Mouse (Mus musculus): ENCODE measurements at regions not wholly inside any gene's neighbourhood (a gene's known extent, or its start where the extent isn't known, plus 50 kb on each side); places are given as distances from the start of the nearest gene placed in this dataset.

DNA sequence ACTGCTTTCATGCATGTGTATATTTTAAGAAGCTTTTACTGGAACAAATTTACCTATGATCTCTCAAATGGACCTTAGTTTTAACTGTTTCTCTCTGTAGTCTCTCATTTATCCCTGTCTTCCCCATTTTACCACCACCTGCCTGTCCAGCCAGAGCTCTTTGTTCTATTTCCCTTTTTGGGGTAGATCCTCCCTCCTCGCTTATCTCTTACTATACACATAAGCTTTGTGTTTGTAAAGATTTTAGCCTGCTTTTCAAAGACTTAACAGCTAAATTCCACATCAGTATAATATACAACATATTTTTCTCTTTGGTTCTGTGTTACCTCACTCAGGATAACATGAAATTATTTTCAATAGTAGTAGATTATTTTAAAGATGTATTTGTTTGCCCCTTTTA is 961.9 kb downstream of the Slitrk1 start:
- DNase-seq: no peak

DNA sequence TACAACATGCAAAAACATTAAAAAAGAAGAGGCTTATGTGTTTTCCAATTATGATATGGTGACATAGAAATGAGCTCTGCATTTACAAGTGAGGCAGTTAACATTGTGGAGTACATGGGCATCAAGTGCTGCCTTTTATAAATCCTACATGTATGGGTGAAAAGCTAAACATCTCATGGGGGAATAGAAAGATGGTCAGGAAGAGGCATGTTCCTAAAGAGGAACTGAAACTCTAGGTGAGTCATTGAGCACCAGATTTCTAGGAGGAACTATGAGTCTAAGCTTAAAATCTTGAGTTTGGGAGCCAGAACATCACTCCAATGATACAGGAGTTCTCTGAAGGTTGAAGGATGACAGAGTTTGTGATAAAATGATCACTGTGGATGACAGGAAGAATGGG is 1010.2 kb downstream of the Slitrk1 start:
- DNase-seq: no peak

DNA sequence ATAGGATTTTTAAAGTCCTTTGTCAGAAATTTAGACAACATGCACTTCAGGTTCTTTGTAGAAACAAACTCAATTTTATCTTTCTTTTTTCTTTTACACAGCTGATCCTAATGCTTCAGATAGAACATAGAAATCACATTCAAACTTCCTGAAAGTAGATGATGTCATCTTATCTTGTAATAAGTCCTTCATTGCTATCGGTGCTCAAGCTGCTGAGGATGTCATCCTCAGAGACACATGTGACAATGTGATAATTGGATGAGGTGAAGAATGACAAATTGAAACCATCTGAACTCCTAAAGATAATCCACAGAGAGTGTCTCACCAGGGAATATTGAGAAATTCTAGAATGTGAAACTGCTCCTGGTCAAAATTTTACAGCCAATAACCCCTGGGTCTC is 1012.1 kb downstream of the Slitrk1 start:
- no peak for DNase-seq

DNA sequence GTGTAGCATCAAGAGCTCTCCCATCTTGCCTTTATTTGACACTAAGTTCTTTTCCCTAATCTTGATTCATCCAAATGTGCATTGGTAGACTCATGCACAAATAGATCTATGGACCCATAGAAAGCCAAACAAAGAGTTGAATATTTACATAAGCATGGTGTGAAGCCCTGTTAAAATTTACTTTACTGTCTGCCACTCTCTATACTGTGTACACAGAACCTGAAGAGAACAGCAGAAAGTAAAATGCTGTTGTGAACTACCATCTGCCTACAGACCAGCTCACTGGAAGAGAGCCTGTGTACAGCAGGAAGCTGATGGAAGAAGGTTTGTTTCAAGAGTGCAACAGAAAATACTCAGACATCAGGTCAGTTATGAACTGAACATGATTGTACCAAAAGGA is 1053.1 kb downstream of the Slitrk1 start:
- no peak for DNase-seq

DNA sequence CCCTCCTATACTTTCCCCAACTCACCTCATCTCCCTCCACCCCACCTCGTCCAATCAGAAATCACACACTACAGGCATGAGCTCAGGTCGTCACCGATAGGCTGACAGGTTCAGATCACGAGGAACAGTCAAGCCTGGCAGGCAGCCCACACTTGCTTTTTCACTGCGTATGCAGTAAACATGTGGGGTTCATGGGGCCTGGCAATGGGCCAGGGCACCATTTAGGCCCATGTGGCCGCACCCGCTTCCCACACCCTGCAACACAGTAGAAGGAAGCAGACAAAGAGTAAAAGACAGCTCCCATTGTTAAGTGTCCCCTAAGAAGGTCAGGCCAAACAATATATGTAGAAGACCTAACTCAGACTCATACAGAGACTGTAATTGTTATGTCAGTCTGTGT is 1064.3 kb downstream of the Slitrk1 start:
- DNase-seq: no peak

GRCm38 (mm10) chr14:107845289-107846215 is 1068.4 kb downstream of the Slitrk1 start:
- DNase-seq: no peak

GRCm38 (mm10) chr14:107844533-107844932 is 1069.4 kb downstream of the Slitrk1 start:
- no peak for DNase-seq

DNA sequence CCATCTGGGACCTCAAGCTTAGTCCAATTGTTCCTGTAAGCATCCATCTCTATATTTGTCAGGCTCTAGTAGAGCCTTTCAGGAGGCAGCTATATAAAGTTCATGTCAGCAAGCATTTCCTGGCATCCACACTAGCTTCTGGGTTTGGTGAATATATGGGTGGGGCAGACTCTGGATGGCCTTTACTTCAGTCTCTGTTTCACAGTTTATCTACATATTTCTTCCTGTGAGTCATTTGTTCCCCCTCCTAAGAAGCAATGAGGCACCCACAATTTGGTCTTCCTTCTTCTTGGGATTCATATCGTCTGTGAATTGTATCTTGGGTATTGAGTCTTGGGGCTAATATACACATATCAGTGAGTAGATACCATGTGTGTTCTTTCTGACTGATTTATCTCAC is 1081.0 kb downstream of the Slitrk1 start:
- DNase-seq: no peak

DNA sequence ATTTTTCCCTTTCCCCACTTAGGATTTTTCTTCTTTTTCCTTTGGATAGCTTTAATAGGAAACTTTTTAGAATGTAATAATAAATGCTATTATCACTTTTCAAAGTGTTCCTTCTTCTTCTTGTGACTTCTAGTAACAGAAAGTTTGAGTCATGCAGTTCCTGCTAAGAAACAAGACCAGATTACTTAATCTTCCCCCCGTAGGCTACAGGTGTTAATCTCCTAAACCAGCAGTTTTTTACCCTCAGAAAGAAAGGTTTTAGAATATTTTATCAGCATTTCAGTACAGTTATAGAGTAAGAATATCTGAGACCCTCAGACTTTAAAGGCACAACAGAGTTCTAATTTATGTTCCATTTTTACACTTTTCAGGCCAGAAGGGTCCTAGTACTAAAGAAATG is 1128.7 kb downstream of the Slitrk1 start:
- no peak for DNase-seq

All from kidney, postnatal 10 days (tissue).